Mouse (Mus musculus): Measurements from ENCODE around the gene Vmn2r90. TPM values are rescaled to one million over a fixed set of nuclear protein-coding genes. Genes with fewer than 3 reads are reported as not detected.
"Not testable (repeated sequence)": the region's sequence is repeated elsewhere in the genome, so short reads cannot be mapped to it uniquely, and the experiment has no call there.

The Vmn2r90 gene
- polyA plus RNA-seq (2015; fragmentation: Nextera tagmentation; extraction: Ambion mirVana), result not detected in 2 replicates

DNA sequence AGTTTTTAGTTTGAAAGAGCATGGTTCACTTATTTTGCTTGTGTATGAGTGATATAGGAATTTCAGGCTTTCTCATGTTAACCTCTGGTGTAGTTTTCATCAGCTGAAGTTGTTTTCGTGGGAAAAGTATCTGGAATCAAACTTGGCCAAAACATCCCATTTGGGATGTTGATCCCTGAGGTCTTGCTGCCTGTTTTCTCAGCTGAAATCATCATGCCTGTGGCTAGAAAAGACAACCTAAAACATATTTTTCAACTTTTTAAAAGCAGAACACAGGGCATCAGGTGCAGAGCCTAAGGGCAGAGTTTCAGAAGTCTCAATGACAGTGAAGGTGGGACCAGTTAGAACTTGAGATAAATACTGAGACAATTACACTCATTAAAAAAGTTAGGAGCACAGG lies at the start of gene Vmn2r90:
Vmn2r90 (plus strand) TSS at position 301 of the 400 bp plus-strand sequence.
- 46% methylated on average over 1 of the region's 1 CpGs for WGBS

DNA sequence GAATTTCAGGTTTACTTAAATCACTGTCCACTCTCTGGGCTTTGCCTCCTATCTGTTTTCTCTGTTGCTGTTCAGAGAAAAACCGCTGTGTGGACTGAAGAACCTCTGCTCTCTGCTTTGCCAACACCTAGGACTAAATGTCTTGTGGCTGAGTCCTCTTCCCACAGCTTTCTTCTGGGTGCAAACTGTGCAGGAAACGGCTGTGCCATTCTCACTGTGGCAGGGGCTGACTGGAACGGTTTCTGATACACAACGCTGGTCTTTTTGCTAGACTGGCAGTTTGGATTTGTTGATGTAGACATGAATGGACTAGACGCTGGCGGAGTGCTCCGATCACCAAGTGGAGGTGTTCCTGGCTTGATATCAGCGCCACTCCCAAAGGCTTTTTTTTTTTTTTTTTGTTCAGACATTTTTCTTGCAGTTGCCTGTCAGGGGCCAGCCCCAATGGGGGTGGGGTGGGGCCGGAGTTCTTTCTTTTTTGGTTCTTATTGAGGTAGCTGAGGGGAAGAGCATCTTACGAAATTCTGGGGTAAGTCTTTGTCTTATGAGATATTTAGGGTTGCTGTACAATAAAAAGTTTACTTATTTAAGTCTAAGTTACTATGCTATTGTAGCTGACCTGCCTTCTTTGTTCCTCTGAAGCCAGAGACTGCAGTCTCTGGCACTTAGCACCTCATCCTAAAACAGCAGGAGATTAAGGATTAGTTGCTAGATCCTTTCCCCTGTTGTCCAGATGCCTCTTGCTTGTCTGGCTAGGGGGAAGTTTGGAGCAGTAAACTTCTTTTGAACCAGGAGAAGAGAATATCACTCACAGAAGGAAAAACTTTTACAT lies 48.3 kb upstream of the Vmn2r90 start:
- Histone ChIP-seq H3K9me3 (replicated peaks; ENCODE audit: control insufficient read depth, low read length) (no peaks in the 10 kb centered on the region), H3K36me3 (ENCODE audit: control insufficient read depth, insufficient read depth) (no peaks in the 10 kb centered on the region), H3K27ac (ENCODE audit: low read length) (no peak overlapping the region), H3K27me3 (ENCODE audit: control insufficient read depth, insufficient read depth, low read length) (no peaks in the 10 kb centered on the region), H3K4me3 (ENCODE audit: low read length) (peak overlapping the region; percentile 30), H3K4me2 (ENCODE audit: low read depth, low read length) (peak overlapping the region; percentile 52), H3K4me1 (ENCODE audit: control insufficient read depth, insufficient read depth, low read length) (peaks cover 3% of the 10 kb centered on the region; the same call in 1 of the 2 replicates), H3K9ac (ENCODE audit: low read length) (peak overlapping the region; percentile 26; the same call in 1 of the 2 replicates)
- ATAC-seq (replicated peaks; ENCODE audit: extremely low read depth, insufficient read depth, low FRiP score), result no peak
- 11% methylated on average over 10 of the region's 10 CpGs for whole genome bisulfite sequencing

More for the DNA sequence above, at the start of gene Vmn2r90:
- no peak within 1 kb of the TSS for H3K4me3 ChIP-seq (ENCODE audit: low read length)
- H3K9me3 ChIP-seq (replicated peaks; ENCODE audit: control insufficient read depth, low read length), result no peaks in the 10 kb centered on the region; the same call in 1 of the 2 replicates
- no peak within 1 kb of the TSS for H3K4me2 ChIP-seq (ENCODE audit: low read depth, low read length)
- H3K9ac ChIP-seq (ENCODE audit: low read length), result no peak within 1 kb of the TSS
- H3K27me3 ChIP-seq (ENCODE audit: control insufficient read depth, insufficient read depth, low read length), result no peaks in the 10 kb centered on the region
- no peak for ATAC-seq (replicated peaks; ENCODE audit: extremely low read depth, insufficient read depth, low FRiP score)
- no peaks in the 10 kb centered on the region for H3K4me1 ChIP-seq (ENCODE audit: control insufficient read depth, insufficient read depth, low read length)
- H3K27ac ChIP-seq (ENCODE audit: low read length), result no peak within 1 kb of the TSS
- H3K36me3 ChIP-seq (ENCODE audit: control insufficient read depth, insufficient read depth), result no peaks in the 10 kb centered on the region

- Histone ChIP-seq H3K36me3 (ENCODE audit: control insufficient read depth, insufficient read depth) (no peaks in the 10 kb centered on the region), H3K27ac (ENCODE audit: low read length) (no peak overlapping the region), H3K27me3 (ENCODE audit: control insufficient read depth, insufficient read depth, low read length) (no peaks in the 10 kb centered on the region), H3K4me2 (ENCODE audit: low read depth, low read length) (no peak overlapping the region), H3K4me1 (ENCODE audit: control insufficient read depth, insufficient read depth, low read length) (peaks cover 3% of the 10 kb centered on the region; the same call in 1 of the 2 replicates), H3K9ac (ENCODE audit: low read length) (no peak overlapping the region), H3K4me3 (ENCODE audit: low read length) (no peak overlapping the region), H3K9me3 (replicated peaks; ENCODE audit: control insufficient read depth, low read length) (no peaks in the 10 kb centered on the region)
- WGBS, result 39% methylated on average over 2 of the region's 2 CpGs
- no peak for ATAC-seq (replicated peaks; ENCODE audit: extremely low read depth, insufficient read depth, low FRiP score)
These were observed 47.7 kb upstream of the Vmn2r90 start for GRCm38 (mm10) chr17:17655829-17656176.

DNA sequence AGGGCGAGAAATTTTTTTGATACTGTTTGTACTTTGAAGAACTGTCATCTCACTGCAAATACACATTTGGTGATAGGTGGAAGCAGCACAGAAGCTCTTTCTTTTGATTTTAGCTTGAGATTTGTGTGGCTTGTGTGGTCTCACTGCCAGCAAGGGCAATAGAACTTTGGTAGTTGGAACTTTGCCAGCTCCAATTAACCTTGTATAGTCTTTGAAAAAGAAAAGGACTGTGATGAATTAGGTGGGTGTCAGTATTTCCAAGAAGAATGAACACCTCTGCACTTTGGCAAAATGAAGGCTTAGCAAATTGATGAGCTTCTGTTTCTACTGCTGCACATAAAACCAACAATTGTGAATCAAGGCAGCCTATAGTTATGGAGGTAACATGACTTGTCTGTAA lies 24.8 kb upstream of the Vmn2r90 start:
- Histone ChIP-seq H3K4me2 (ENCODE audit: low read depth, low read length) (no peak overlapping the region), H3K9me3 (replicated peaks; ENCODE audit: control insufficient read depth, low read length) (no peaks in the 10 kb centered on the region), H3K4me3 (ENCODE audit: low read length) (no peak overlapping the region), H3K27ac (ENCODE audit: low read length) (no peak overlapping the region), H3K4me1 (ENCODE audit: control insufficient read depth, insufficient read depth, low read length) (no peaks in the 10 kb centered on the region), H3K9ac (ENCODE audit: low read length) (no peak overlapping the region), H3K36me3 (ENCODE audit: control insufficient read depth, insufficient read depth) (no peaks in the 10 kb centered on the region), H3K27me3 (ENCODE audit: control insufficient read depth, insufficient read depth, low read length) (no peaks in the 10 kb centered on the region)
- 72% methylated on average over 1 of the region's 1 CpGs for whole genome bisulfite sequencing
- no peak for ATAC-seq (replicated peaks; ENCODE audit: extremely low read depth, insufficient read depth, low FRiP score)

DNA sequence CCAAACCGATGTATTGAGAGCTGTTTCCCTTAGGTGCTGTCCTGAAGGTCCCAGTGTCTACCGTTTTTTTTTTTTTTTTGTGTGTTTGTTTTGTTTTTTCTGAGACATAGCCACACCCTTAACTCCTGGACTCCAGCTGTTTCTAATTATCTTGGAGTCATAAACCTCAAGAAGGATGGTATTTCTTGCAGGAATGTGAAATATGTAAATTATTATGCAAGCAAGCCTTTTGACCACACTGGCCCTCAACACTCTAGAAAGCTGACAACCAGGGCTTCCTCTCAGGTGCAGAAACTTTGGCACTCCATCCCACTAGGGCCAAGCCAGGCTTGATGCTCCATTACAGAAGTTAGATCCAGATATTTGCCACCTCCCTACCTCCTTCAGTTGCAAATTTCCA lies 12.9 kb upstream of the Vmn2r90 start:
- Histone ChIP-seq H3K4me3 (ENCODE audit: low read length) (no peak overlapping the region), H3K9me3 (replicated peaks; ENCODE audit: control insufficient read depth, low read length) (no peaks in the 10 kb centered on the region), H3K4me1 (ENCODE audit: control insufficient read depth, insufficient read depth, low read length) (no peaks in the 10 kb centered on the region), H3K27me3 (ENCODE audit: control insufficient read depth, insufficient read depth, low read length) (no peaks in the 10 kb centered on the region), H3K4me2 (ENCODE audit: low read depth, low read length) (no peak overlapping the region), H3K27ac (ENCODE audit: low read length) (no peak overlapping the region), H3K9ac (ENCODE audit: low read length) (no peak overlapping the region), H3K36me3 (ENCODE audit: control insufficient read depth, insufficient read depth) (no peaks in the 10 kb centered on the region)
- WGBS, result 49% methylated on average over 2 of the region's 2 CpGs
- no peak for ATAC-seq (replicated peaks; ENCODE audit: extremely low read depth, insufficient read depth, low FRiP score)

- H3K9me3 ChIP-seq (replicated peaks; ENCODE audit: control insufficient read depth, low read length); H3K27me3 ChIP-seq (ENCODE audit: control insufficient read depth, insufficient read depth, low read length); H3K4me3 ChIP-seq (ENCODE audit: low read length); H3K27ac ChIP-seq (ENCODE audit: low read length); H3K36me3 ChIP-seq (ENCODE audit: control insufficient read depth, insufficient read depth); H3K9ac ChIP-seq (ENCODE audit: low read length); ATAC-seq (replicated peaks; ENCODE audit: extremely low read depth, insufficient read depth, low FRiP score); H3K4me1 ChIP-seq (ENCODE audit: control insufficient read depth, insufficient read depth, low read length); H3K4me2 ChIP-seq (ENCODE audit: low read depth, low read length): not testable (repeated sequence)
- 65% methylated on average over 4 of the region's 4 CpGs for WGBS
These were observed 28.8 kb downstream of the Vmn2r90 start for GRCm38 (mm10) chr17:17732396-17732795.

DNA sequence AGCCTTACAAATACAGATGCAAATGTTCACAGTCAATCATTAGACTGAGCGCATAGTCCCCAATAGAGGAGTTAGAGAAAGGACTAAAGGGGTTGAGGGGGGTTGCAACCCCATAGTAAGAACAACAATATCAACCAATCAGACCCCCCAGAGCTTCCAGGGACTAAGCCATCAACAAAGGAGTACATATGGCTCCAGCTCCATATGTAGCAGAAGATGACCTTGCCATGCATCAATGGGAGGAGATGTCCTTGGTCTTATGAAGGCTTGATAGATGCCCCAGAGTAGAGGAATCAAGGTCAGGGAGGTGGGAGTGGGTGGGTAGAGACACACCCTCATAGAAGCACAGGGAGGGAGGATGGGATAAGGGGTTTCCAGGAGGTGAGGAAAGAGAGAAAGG lies 35.1 kb downstream of the Vmn2r90 start:
- no peak overlapping the region for H3K27ac ChIP-seq (ENCODE audit: low read length)
- no peaks in the 10 kb centered on the region for H3K27me3 ChIP-seq (ENCODE audit: control insufficient read depth, insufficient read depth, low read length)
- no peaks in the 10 kb centered on the region for H3K36me3 ChIP-seq (ENCODE audit: control insufficient read depth, insufficient read depth)
- ATAC-seq (replicated peaks; ENCODE audit: extremely low read depth, insufficient read depth, low FRiP score), result no peak
- H3K4me2 ChIP-seq (ENCODE audit: low read depth, low read length), result no peak overlapping the region
- H3K9ac ChIP-seq (ENCODE audit: low read length), result no peak overlapping the region
- H3K9me3 ChIP-seq (replicated peaks; ENCODE audit: control insufficient read depth, low read length), result no peaks in the 10 kb centered on the region
- 81% methylated on average over 1 of the region's 1 CpGs for WGBS
- no peak overlapping the region for H3K4me3 ChIP-seq (ENCODE audit: low read length)
- H3K4me1 ChIP-seq (ENCODE audit: control insufficient read depth, insufficient read depth, low read length), result no peaks in the 10 kb centered on the region

- not testable (repeated sequence) for H3K4me2 ChIP-seq (ENCODE audit: low read depth, low read length); H3K27ac ChIP-seq (ENCODE audit: low read length); H3K36me3 ChIP-seq (ENCODE audit: control insufficient read depth, insufficient read depth); H3K4me3 ChIP-seq (ENCODE audit: low read length); H3K9me3 ChIP-seq (replicated peaks; ENCODE audit: control insufficient read depth, low read length); H3K4me1 ChIP-seq (ENCODE audit: control insufficient read depth, insufficient read depth, low read length); H3K27me3 ChIP-seq (ENCODE audit: control insufficient read depth, insufficient read depth, low read length); ATAC-seq (replicated peaks; ENCODE audit: extremely low read depth, insufficient read depth, low FRiP score); H3K9ac ChIP-seq (ENCODE audit: low read length)
- WGBS, result 89% methylated on average over 7 of the region's 7 CpGs
These were observed 35.8 kb downstream of the Vmn2r90 start for GRCm38 (mm10) chr17:17739300-17739699.

GRCm38 (mm10) chr17:17739936-17740335 lies 36.4 kb downstream of the Vmn2r90 start:
- H3K27me3 ChIP-seq (ENCODE audit: control insufficient read depth, insufficient read depth, low read length); H3K9me3 ChIP-seq (replicated peaks; ENCODE audit: control insufficient read depth, low read length); ATAC-seq (replicated peaks; ENCODE audit: extremely low read depth, insufficient read depth, low FRiP score); H3K9ac ChIP-seq (ENCODE audit: low read length); H3K4me3 ChIP-seq (ENCODE audit: low read length); H3K27ac ChIP-seq (ENCODE audit: low read length); H3K4me2 ChIP-seq (ENCODE audit: low read depth, low read length); H3K36me3 ChIP-seq (ENCODE audit: control insufficient read depth, insufficient read depth); H3K4me1 ChIP-seq (ENCODE audit: control insufficient read depth, insufficient read depth, low read length): not testable (repeated sequence)
- 78% methylated on average over 5 of the region's 5 CpGs for WGBS
